Mouse (Mus musculus) erythroblast, embryonic 14.5 days (primary cell): ENCODE data around the gene 1700011M02Rik.
"Not testable (repeated sequence)": the region's sequence is repeated elsewhere in the genome, so short reads cannot be mapped to it uniquely, and the experiment has no call there.

ENCODE experiments used
- GATA1 ChIP-seq: IDR thresholded peaks from 2 replicates; pipeline ENCODE4 v1.6.1; 2012; ENCODE audit warnings: low read length, inconsistent platforms, mixed read lengths
- TAL1 ChIP-seq: IDR thresholded peaks from 3 replicates; pipeline ENCODE4 v1.6.1; 2012; ENCODE audit warnings: low read length, inconsistent platforms, mixed read lengths

DNA sequence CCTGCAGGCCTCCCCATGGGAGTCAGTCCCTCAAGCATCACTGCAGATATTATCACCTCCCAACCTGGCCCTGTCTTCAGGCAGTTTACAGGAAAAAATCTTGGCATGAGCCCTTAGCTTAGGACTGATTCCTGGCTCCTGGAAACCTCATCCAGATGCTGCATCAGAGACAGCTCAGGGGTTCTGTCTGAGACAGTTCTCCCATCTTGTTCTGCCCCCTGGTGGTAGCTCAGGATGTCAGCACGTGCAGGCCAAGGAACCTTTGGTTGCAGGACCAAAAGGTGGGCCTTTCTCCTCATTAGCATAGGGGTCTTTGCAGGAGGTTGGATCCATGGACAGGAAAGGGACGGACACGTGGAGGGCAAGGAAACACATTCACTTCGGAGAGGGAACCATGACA is 18.0 kb downstream of the 1700011M02Rik start:
- not testable (repeated sequence) for TF ChIP-seq TAL1, GATA1
